Mouse (Mus musculus): ENCODE results near the gene Pkdcc.
A peak's percentile ranks its signal among the peaks of the same experiment; 100 is the strongest.

The Pkdcc gene

GRCm38 (mm10) chr17:83246090-83246489, 31.0 kb downstream of the Pkdcc start:
- no peak for DNase-seq (ENCODE audit: low spot score)

DNA sequence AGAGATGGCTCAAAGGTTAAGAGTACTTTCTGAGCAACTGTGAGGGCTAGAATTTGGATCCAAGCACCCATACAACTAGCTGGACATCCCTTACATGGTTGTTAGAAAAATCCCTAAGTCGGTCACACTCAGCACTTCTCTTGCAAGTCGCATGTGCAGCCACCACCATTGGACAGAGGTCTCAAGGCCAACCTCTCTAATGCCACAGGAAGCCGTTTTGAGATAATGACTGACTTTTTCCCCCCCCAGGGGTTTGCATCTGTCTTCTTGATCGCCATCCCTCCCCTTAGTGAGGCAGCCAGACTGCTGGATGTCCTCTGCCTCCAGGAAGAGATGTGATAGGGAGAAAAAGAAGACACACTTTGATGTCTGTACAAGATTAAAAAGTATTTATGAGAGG, 32.1 kb downstream of the Pkdcc start:
- DNase-seq (ENCODE audit: low spot score) = no peak

DNA sequence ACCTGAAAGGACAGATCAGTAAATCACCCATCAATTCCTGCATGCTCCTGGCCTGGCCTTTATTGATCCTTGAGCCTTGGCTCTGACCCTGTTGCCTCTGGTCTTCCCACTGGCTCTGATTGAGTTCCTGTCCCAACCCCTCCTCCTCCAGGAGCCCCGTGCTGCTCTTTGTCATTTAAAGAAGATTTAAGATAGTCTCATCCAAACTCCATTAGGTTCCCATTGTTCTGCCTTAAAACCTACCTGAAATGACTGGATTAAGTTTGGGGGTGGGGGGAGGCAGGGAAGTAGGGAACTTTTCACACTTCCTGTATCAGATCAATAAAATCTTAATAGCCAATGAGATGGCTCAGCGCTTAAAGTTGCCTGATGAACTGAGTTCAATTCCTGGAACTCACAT, 33.4 kb downstream of the Pkdcc start:
- DNase-seq (ENCODE audit: low spot score) = no peak

DNA sequence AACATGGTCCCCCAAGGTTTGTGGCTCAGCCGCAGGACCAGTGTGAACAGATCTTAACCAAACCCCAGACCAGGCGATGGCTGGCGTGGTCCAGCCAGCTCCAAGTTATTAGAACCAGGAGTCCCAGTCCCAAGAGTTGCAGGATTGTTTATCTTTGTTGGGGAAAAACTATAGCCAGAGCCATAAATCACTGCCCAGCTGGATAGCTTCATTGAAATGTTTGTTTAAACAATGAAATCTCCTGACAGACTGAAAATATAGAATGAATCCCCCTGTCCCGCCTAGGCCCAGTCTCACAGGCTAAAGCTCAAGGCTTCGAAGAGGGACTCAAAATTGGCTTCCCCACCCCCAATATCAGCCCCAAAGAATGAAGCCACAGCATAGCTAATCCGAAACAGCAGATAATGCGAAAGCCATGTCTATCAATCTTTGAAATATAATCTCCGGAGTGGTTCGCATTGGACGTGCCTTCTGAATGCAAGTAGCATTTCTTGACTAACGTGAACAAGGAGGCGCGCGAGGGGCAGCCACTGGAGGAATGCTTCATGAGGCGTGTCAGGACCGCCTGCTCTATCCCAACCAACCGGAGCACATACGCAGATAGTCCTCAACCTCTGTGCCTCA, 35.9 kb downstream of the Pkdcc start:
- DNase-seq (ENCODE audit: low spot score) = no peak

GRCm38 (mm10) chr17:83253051-83253649, 38.1 kb downstream of the Pkdcc start:
- peak; percentile 31 for DNase-seq (ENCODE audit: low spot score)

DNA sequence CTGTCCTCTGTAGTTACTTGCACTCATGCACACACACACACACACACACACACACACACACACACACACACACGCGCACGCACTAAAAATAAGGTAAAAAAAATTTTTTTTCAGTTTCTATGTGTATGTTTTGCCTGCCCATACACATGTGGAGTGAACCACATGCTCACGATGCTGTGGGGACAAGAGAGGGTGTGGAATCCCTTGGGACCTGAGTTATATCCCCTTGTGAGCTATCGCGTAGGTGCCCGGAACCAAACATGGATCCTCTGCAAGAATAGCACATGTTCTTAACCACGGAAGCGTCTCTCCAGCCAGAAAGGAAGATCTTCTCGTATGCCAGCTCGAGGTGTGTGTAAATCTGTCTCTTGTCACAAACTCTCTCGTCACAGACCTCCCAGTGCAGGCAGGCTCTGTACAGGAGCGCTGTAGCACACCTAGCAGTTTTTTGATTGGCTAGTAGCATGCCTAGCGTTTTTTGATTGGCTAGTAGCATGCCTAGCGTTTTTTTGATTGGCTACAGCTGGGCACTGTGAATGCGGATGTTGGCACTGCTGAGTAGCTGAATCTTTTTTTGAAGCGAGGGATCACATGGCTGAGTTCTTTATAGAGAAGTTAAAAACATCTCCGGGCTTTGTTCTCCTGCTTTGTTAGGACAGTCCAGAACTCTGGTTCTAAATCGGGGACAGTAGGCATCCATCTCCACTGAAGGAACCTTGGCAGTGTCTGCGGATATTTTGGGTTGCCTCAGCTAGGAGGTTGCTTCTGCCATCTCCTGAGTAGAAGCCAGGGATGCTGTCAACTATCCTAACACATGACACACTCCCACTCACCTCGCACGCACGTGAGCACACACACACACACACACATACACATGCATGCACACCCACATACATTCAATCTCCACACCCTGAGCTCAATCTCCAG, 52.4 kb downstream of the Pkdcc start:
- DNase-seq (ENCODE audit: low spot score) = peak; percentile 28

- peak; percentile 63 for DNase-seq (ENCODE audit: low spot score)
Observed at GRCm38 (mm10) chr17:83271509-83271908, 56.4 kb downstream of the Pkdcc start.

DNA sequence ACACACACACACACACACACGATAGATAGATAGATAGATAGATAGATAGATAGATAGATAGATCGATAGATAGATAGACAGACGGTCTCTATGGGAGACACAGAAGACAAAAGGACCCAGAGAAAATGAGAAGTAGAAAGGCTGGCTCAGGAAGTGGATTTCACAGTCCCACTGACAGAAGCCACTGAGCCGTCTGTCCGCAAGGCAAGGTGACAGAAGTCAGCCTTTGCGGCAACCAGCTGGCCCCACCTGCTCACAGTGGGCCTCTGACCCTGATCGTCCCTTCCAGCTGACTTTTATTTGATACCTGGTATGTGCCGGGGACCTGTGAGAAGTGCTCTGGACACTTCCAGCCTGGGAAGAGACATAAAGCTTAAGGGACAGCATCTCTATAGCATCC, 57.5 kb downstream of the Pkdcc start:
- no peak for DNase-seq (ENCODE audit: low spot score)

DNA sequence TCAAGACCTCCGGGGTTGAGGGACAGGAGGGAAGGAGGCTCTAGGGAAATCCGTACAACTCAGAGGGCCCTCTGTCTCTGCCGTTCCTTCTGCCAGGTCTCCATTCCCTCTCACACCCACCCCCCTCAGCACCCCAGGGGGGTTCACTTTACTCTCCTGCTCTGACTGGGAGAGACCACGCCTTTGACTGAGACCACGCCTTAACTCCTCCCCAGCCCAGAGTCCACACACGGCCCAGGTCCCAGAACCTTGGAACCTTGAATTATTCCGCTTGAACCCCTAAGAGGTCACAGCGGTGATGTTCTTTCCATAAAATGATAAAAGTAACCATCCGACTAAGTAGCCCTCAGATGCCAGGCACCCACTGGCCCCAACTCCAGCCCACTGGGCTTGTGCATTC, 58.5 kb downstream of the Pkdcc start:
- no peak for DNase-seq (ENCODE audit: low spot score)

GRCm38 (mm10) chr17:83274101-83274500, 59.0 kb downstream of the Pkdcc start:
- DNase-seq (ENCODE audit: low spot score) = no peak
